Mouse (Mus musculus): ENCODE measurements around the gene Gm47969. TPM values are rescaled to one million over a fixed set of nuclear protein-coding genes. Genes with fewer than 3 reads are reported as not detected.
"Not testable (repeated sequence)": the region's sequence is repeated elsewhere in the genome, so short reads cannot be mapped to it uniquely, and the experiment has no call there.

The Gm47969 gene
- polyA plus RNA-seq (2016; fragmentation: Nextera tagmentation; extraction: Ambion mirVana), result not detected in 2 replicates

DNA sequence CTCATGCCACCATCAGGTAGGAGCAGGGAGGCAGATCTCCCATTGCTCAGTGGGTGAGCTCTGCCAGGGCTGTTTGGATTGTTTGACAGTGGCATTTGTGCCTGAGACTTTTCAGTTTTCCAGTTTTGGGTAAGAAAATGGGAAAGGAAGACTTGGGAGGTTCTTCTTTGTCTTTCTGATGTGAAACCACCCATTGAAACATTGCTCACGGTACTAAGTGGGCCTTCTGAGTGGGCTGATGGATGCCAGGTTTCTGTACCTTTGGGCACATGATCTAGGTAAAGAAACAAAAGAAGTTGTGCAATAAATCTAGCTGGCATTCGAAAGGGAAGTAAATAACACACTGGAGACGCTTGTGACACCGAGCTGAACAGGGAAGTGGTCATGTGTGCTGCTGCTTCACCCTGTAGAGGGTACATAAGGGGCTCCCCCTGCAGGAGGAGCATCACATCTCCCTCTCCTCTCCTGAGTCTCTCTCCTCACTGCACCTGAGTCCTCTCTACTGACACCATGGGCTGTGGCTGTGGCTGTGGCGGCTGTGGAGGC is at the start of gene Gm47969:
TSS of gene Gm47969 (plus strand) at position 51 of the 546 bp plus-strand sequence.
- no peak within 1 kb of the TSS for H3K9ac ChIP-seq
- H3K4me2 ChIP-seq (replicated peaks), result no peak within 1 kb of the TSS
- no peak within 1 kb of the TSS for H3K27ac ChIP-seq
- WGBS, result 81% methylated on average over 5 of the region's 5 CpGs
- H3K36me3 ChIP-seq, result no peaks in the 10 kb centered on the region
- no peaks in the 10 kb centered on the region for H3K27me3 ChIP-seq
- no peak for ATAC-seq (ENCODE audit: insufficient number of reproducible peaks, insufficient read depth, low FRiP score, low TSS enrichment)
- no peaks in the 10 kb centered on the region for H3K9me3 ChIP-seq
- H3K4me3 ChIP-seq, result no peak within 1 kb of the TSS
- H3K4me1 ChIP-seq, result no peaks in the 10 kb centered on the region

DNA sequence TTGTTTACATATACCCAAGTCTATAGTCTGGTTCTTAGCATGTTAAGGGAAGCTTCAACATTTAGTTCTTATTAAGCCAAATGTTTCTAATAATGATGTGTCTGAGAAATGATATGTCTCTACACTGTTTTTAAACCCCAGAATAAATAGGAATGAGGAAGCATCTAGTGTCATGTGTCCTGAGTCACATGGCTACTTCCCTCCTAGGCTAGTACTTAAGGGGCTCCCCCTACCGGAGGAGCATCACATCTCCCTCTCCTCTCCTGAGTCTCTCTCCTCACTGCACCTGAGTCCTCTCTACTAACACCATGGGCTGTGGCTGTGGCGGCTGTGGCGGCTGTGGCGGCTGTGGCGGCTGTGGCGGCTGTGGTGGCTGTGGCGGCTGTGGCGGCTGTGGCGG is 44.4 kb upstream of the Gm47969 start, which contains the start of gene Gm47959:
TSS of gene Gm47959 (plus strand) at position 243 of the 400 bp plus-strand sequence.
- H3K27ac ChIP-seq; H3K4me3 ChIP-seq; H3K4me1 ChIP-seq; H3K27me3 ChIP-seq; H3K9ac ChIP-seq; ATAC-seq (ENCODE audit: insufficient number of reproducible peaks, insufficient read depth, low FRiP score, low TSS enrichment); H3K36me3 ChIP-seq; H3K4me2 ChIP-seq (replicated peaks); H3K9me3 ChIP-seq: not testable (repeated sequence)
- 94% methylated on average over 9 of the region's 9 CpGs for WGBS

DNA sequence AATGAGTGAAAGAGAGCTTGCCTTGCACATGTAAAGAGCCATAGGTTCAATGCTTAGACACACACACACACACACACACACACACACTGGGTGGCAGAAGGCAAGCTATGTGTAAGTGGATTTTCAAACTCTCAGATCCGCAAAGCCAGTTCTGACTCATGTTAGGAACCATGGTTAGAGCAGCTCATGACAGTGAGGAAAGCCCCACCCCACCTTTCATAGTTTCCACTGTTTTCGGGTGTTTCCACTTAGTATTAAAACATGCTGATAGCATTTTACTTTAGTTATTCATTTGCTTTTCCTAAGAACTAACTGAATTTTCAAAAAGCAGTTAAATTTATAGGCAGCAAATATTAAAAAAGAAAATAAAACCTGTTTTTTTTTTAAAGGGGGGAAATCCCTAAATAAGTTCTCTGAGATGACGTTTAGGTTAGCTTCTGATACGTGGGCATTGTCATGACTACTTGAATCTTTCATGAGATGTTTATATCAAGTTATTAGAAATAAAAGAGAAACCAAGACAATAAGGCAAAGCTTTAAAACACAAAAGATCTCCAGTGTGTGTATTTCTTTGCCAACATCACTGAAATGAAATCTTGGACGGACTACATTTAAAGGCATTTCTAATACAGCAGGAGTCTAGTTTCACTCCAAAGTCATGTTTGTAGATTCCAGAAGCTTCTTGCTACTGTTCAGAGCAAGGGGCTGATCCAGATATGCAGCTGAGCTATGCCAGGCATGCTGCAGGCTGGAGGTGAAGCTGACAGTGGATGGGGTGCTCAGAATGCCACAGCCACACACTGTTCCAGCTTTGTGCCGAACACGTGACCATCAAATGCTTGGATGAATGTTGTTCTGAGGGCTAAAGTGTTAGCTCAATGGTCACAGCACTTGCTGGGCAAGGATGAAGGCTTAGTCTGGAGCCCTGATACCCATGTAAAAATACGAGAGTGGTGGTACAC is 38.2 kb upstream of the Gm47969 start:
- 83% methylated on average over 8 of the region's 8 CpGs for WGBS
- Histone ChIP-seq H3K27ac (no peak overlapping the region), H3K27me3 (no peaks in the 10 kb centered on the region), H3K4me1 (no peaks in the 10 kb centered on the region), H3K36me3 (no peaks in the 10 kb centered on the region), H3K9ac (no peak overlapping the region), H3K4me3 (no peak overlapping the region), H3K4me2 (replicated peaks) (no peak overlapping the region), H3K9me3 (no peaks in the 10 kb centered on the region)
- no peak for ATAC-seq (ENCODE audit: insufficient number of reproducible peaks, insufficient read depth, low FRiP score, low TSS enrichment)

DNA sequence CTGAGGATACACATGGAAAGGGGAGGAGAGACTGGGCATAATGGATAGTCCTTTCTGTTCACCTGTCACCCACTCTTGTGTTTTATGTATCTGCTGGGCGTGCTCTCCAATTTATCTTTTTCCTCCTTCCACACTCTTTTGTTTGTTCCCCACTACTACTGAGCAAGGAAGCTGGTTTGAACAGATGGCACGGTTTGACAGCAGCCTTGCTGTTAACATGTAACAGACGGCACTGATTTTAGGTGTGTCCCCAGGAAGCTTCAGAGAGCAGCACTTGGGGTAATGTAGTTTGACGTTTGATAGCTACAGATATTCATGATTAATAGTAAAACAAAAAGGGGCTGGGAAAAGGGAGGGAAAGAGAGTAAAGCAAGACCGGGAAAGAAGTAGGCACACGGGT is 37.3 kb upstream of the Gm47969 start:
- no peak overlapping the region for H3K4me3 ChIP-seq
- no peak overlapping the region for H3K9ac ChIP-seq
- H3K27ac ChIP-seq, result no peak overlapping the region
- H3K36me3 ChIP-seq, result no peaks in the 10 kb centered on the region
- no peak for ATAC-seq (ENCODE audit: insufficient number of reproducible peaks, insufficient read depth, low FRiP score, low TSS enrichment)
- H3K27me3 ChIP-seq, result no peaks in the 10 kb centered on the region
- no peaks in the 10 kb centered on the region for H3K9me3 ChIP-seq
- H3K4me1 ChIP-seq, result no peaks in the 10 kb centered on the region
- no peak overlapping the region for H3K4me2 ChIP-seq (replicated peaks)
- 71% methylated on average over 6 of the region's 6 CpGs for WGBS

DNA sequence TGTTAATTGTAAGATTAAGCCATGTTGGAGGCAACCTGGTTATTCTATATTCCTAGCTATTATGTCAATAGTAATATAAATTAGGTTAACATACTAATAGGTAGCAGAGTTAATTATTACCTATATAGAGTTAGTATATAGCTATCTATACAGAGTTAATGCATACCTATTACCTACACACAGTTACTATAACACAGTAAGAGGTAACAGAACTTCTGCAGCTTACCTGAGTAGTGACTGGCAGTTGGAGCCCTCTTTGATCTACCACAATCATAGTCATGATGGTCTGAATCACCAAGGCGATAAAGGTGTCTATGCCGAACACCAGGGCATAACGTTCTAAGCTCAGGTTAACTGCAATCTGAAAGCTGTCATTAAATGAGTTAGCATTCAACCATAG is 30.3 kb upstream of the Gm47969 start:
- Histone ChIP-seq H3K27ac (no peak overlapping the region), H3K4me2 (replicated peaks) (no peak overlapping the region), H3K27me3 (no peaks in the 10 kb centered on the region), H3K9ac (no peak overlapping the region), H3K36me3 (no peaks in the 10 kb centered on the region), H3K4me1 (no peaks in the 10 kb centered on the region), H3K4me3 (no peak overlapping the region), H3K9me3 (no peaks in the 10 kb centered on the region)
- no peak for ATAC-seq (ENCODE audit: insufficient number of reproducible peaks, insufficient read depth, low FRiP score, low TSS enrichment)
- 95% methylated on average over 3 of the region's 3 CpGs for WGBS

DNA sequence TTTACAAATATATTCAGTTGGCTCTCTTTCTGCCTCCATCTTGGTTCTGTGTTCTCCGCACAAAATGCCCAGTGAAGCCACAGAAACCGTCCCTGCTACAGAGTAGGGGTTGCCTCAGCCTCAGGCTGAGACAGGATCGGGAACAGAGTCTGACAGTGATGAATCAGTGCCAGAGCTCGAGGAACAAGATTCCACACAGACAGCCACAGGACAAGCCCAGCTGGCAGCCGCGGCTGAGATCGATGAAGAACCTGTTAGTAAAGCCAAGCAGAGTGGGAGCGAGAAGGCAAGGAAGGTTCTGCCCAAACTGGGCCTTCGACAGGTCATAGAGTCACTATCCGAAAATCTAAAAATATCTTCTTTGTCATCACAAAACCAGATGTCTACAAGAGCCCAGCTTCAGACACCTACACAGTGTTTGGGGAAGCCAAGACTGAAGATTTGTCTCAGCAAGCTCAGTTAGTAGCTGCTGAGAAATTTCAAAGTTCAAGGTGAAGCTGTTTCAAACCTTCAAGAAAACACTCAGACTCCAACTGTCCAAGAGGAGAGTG is 29.3 kb upstream of the Gm47969 start:
- H3K9ac ChIP-seq, result no peak overlapping the region
- WGBS, result 77% methylated on average over 10 of the region's 10 CpGs

DNA sequence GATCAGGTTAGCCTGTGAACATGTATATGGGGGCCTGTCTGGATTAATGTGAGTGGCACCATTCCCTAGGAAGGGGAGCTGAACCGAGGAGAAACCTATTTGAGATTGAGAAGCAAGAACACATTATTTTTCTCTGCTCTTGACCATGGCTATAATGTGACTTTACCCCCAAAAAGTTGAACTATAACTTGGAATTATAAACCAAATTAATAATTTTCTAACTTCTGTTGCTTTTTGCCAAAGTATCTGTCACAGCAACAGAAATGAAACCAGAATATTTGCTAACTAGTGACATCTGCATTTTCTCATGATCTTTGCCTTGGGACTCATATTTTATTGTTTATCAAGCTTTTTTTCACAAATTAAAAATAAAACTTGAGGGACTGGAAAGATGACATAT is 28.2 kb upstream of the Gm47969 start:
- WGBS, result 61% methylated on average over 1 of the region's 1 CpGs
- no peak for ATAC-seq (ENCODE audit: insufficient number of reproducible peaks, insufficient read depth, low FRiP score, low TSS enrichment)

More for the DNA sequence above, 29.3 kb upstream of the Gm47969 start:
- Histone ChIP-seq H3K9me3 (no peaks in the 10 kb centered on the region), H3K4me3 (no peak overlapping the region), H3K36me3 (no peaks in the 10 kb centered on the region), H3K27ac (no peak overlapping the region), H3K4me1 (no peaks in the 10 kb centered on the region), H3K4me2 (replicated peaks) (no peak overlapping the region), H3K27me3 (no peaks in the 10 kb centered on the region)
- no peak for ATAC-seq (ENCODE audit: insufficient number of reproducible peaks, insufficient read depth, low FRiP score, low TSS enrichment)

DNA sequence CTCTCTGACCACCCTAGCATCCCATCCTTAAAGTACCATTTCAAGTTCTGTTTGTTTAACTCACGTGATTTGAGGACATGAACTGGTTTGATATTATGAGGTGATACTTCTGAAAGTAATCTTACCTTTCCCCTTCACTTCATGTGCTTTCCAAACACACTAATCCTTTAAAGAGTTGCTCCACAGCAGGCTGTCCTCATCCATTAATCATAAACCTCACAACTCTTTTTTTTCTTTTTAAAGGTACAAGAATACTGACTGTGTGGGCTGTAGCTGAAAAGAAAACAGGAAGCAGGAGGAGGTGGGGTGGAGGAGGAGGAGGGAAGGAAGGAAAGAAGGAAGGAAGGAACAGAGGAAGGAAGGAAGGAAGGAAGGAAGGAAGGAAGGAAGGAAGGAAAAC is 12.8 kb upstream of the Gm47969 start:
- Histone ChIP-seq H3K4me3 (no peak overlapping the region), H3K27me3 (no peaks in the 10 kb centered on the region), H3K36me3 (no peaks in the 10 kb centered on the region), H3K4me1 (no peaks in the 10 kb centered on the region), H3K9ac (no peak overlapping the region), H3K9me3 (no peaks in the 10 kb centered on the region), H3K4me2 (replicated peaks) (no peak overlapping the region), H3K27ac (no peak overlapping the region)
- 54% methylated on average over 1 of the region's 1 CpGs for WGBS
- ATAC-seq (ENCODE audit: insufficient number of reproducible peaks, insufficient read depth, low FRiP score, low TSS enrichment), result no peak

More for the DNA sequence above, 28.2 kb upstream of the Gm47969 start:
- no peaks in the 10 kb centered on the region for H3K9me3 ChIP-seq
- H3K9ac ChIP-seq, result no peak overlapping the region
- H3K4me3 ChIP-seq, result no peak overlapping the region
- H3K27ac ChIP-seq, result no peak overlapping the region
- no peaks in the 10 kb centered on the region for H3K36me3 ChIP-seq
- H3K27me3 ChIP-seq, result no peaks in the 10 kb centered on the region
- no peaks in the 10 kb centered on the region for H3K4me1 ChIP-seq
- no peak overlapping the region for H3K4me2 ChIP-seq (replicated peaks)

DNA sequence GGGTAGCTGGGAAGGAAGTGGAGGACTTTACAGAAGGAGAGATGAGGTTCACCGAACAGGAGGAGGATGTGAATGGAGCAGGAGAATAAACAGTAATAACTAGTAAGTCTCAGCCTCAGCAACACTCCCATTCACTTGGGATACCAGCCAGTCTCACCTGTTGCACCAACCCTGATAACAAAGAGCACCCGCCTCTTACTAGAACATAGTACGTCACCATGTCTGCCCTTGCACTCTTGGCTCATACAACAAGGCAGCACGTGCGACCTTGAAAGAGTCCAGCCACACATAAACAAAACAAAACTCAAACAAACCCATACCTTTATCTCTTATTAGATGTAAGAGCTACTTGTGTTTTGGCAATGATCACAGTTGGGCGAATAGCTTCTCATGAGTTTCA is 12.2 kb upstream of the Gm47969 start:
- no peaks in the 10 kb centered on the region for H3K4me1 ChIP-seq
- H3K9me3 ChIP-seq, result no peaks in the 10 kb centered on the region
- H3K4me3 ChIP-seq, result no peak overlapping the region
- H3K27ac ChIP-seq, result no peak overlapping the region
- H3K9ac ChIP-seq, result no peak overlapping the region
- no peaks in the 10 kb centered on the region for H3K27me3 ChIP-seq
- ATAC-seq (ENCODE audit: insufficient number of reproducible peaks, insufficient read depth, low FRiP score, low TSS enrichment), result no peak
- WGBS, result 89% methylated on average over 6 of the region's 6 CpGs
- H3K36me3 ChIP-seq, result no peaks in the 10 kb centered on the region
- no peak overlapping the region for H3K4me2 ChIP-seq (replicated peaks)

DNA sequence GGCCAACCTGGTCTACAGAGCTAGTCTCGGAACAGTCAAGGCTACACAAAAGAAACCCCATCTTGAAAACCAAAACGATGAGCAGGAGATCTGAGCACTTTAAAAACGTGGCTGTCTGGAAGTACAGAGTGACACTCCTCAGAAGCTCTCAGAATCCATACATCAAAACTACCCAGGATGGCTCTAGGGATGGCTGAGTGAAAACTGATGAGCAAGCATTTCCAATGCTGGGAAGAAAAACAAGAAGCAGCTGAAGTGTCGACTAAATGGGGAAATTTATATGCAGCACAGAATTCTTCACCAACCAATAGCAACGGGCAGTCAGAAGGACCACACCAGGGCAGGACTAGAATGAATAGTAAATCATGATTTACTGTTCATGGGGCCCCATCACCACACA is 10.2 kb upstream of the Gm47969 start:
- WGBS, result 71% methylated on average over 5 of the region's 5 CpGs
- no peak overlapping the region for H3K9ac ChIP-seq
- H3K27ac ChIP-seq, result no peak overlapping the region
- H3K27me3 ChIP-seq, result no peaks in the 10 kb centered on the region
- no peaks in the 10 kb centered on the region for H3K36me3 ChIP-seq
- no peak for ATAC-seq (ENCODE audit: insufficient number of reproducible peaks, insufficient read depth, low FRiP score, low TSS enrichment)
- H3K9me3 ChIP-seq, result no peaks in the 10 kb centered on the region
- no peak overlapping the region for H3K4me3 ChIP-seq
- no peaks in the 10 kb centered on the region for H3K4me1 ChIP-seq
- no peak overlapping the region for H3K4me2 ChIP-seq (replicated peaks)

DNA sequence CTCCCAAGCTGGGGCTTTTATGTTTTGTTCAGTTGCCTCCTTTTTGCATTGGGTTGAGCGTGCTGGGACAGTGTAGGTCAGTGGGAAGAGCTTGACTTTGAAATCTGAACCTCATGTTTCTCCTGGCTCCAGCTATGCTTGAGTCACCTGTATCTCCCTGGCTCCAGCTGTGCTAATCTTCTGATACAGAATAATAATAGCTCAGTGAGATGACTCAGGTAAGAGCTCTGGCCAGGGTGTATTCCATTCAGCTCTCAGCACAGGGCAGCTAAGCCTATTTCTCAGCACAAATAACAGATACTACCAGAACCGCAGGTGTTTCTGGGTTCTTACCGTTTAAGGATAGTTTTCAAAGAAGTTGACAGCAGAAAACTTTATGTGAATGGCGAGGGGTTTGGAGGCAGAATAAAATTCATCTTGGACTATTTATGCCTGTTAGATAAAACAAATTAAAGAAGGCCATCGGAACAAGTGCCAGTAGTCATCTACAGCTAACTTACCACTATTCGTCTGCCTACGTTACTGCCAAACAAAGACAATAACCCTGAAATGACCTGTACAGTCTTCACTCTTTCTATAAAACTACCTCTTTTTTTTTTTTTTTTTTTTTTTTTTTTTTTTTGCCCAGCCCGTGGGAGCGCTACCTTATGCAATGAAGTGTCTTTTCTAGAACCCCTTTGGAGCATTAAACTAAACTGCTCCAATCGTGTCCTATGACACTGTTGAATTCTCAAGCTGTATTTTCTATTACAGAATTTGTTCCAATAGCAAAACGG is 7.7 kb upstream of the Gm47969 start:
- Histone ChIP-seq H3K4me2 (replicated peaks) (no peak overlapping the region), H3K9me3 (no peaks in the 10 kb centered on the region), H3K27ac (no peak overlapping the region), H3K4me1 (no peaks in the 10 kb centered on the region), H3K9ac (no peak overlapping the region), H3K36me3 (no peaks in the 10 kb centered on the region), H3K27me3 (no peaks in the 10 kb centered on the region), H3K4me3 (no peak overlapping the region)
- no peak for ATAC-seq (ENCODE audit: insufficient number of reproducible peaks, insufficient read depth, low FRiP score, low TSS enrichment)
- 68% methylated on average over 11 of the region's 11 CpGs for WGBS

All from embryonic facial prominence, embryonic 12.5 days (tissue).